Mouse (Mus musculus) activated CD4-positive, CD25-positive, alpha-beta regulatory T cell (primary cell): ENCODE data around the gene Myh11. TPM values are rescaled to one million over a fixed set of nuclear protein-coding genes. Genes with fewer than 3 reads are reported as not detected.

Experiments used
- polyA plus RNA-seq, 2 experiments: library from polyadenylated mRNA; unstranded; fragments of 100-300 nt; shearing (Covaris generic); gene quantifications; one replicate each; pipeline ENCODE4 v1.2.1; 2017

The Myh11 gene
- polyA plus RNA-seq = under 1 TPM; 0.21 to 0.32 TPM

DNA sequence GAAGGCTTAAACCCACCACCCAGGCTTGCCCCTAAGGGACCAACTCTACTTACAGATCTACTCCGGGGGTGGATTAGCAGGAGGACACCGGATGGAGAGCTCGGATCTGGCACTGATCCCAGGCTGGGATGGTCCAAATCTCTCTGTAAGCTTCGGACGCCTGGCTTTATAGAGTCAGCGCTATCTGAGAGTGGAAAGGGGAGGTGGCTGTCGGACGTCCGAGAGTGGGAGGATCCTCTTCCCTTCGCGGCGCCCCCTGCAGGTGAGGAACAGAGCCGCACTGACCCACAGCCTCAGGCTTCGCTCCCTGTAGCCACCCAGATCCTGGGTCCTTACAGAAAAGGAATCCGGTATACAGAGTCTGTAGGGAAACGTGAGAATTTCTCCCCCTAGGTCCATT is at the start of gene Myh11:
Gene Myh11, minus strand, starts transcription at position 150 of the 400 bp plus-strand sequence.

DNA sequence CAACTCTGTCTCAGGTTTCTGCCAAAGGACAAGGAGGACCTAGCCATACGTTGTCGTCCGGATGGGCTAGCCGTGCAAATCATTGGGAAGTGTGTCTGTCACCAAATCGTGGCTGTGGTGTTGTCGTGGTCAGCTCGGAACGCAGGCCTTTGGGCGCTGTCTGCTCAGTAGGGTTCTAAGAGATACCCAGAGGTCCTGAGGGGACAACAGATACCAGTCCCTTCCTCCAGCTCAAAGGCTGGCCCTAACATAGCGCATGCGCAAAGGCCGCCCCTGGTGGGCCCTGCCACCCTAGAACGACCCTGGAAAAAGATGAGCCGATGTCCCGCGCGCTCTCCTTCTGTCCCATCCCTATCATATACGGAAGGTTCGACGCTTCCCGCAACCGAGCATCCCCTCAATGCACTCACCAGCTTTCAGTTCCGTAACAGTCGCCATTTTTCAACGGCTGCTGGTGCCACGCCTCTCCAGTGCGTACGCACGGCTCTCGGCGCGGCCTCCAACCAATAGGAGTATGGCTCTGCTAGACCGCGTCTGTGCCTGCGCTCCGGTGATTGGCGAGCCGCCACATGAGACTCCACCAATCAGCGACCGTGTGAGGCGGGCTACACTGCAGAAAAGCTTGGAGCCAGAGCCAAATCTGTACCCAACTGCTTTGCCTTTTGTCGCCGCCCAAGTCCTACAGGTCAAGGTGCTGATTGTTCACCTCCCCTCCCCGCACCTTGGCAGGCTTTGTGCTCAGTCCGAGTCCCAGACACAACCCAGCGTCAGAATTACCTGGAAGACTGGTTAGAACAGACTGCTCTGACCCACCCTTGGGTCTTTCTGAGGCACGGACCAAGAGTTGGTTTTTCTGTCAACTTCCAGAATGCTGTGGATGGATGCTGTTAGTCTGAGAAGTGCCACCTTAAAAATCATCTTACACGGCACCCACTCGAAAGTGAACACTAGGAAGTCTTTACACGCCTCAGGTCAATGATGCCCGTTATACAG is 26.0 kb upstream of the Myh11 start, which contains the start of gene Fopnl:
Gene Fopnl, minus strand, starts transcription at position 522 of the 993 bp plus-strand sequence.

DNA sequence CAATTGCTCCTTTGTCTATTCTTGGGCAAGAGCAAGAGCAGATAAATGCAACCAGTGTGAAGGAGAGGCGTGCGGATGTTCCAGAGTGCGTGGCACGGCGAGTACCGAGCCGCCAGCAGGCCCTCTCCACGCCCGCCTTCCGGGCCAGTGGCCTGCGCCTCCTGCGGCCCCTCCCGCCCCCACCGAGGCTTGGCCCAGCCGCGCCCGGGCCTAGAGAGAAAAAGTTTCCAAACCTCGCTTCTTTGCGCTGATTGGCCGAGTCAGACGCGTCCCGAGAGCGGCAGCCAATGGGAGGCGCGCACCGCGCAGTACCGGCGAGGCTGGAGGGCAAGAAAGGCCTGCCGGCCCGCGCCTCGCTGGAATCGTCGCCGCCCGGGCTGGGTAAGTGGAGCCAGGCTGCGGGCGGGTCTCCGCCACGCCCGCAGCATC is 128.2 kb downstream of the Myh11 start, which contains the start of the genes Nde1 and Marf1:
Gene Nde1, plus strand, starts transcription at position 288 of the 429 bp plus-strand sequence.
Gene Marf1, minus strand, starts transcription at position 364 of the 429 bp plus-strand sequence.

Other genes starting within 250 kb of the Myh11 start
- 10 to 100 TPM; 88.4 to 95.1 TPM for gene Nde1, start 128.1 kb downstream of the Myh11 start, polyA plus RNA-seq
- gene Marf1, start 128.0 kb downstream of the Myh11 start, polyA plus RNA-seq = 1 to 10 TPM; 5.7 to 8.1 TPM
- 100 to 1,000 TPM; 106 to 130 TPM for gene Fopnl, start 26.0 kb upstream of the Myh11 start, polyA plus RNA-seq
- gene Abcc1, start 70.2 kb upstream of the Myh11 start, polyA plus RNA-seq = 10 to 100 TPM; 18.7 to 20.1 TPM